Mouse (Mus musculus) liver, embryonic 14.5 days (tissue): Measurements from ENCODE around the gene Fxr2. TPM values are rescaled to one million over a fixed set of nuclear protein-coding genes. Genes with fewer than 3 reads are reported as not detected.

ENCODE experiments used
- ATAC-seq: fragments of 200-750 bp; cut with Nextera tagmentation; 2 replicates; pipeline ENCODE4 v1.8.0; 2017; ENCODE audit warnings: moderate number of reproducible peaks, mild to moderate bottlenecking, moderate library complexity; ENCODE audit not compliant: insufficient read depth
- DNase-seq, 3 experiments: peaks; one replicate each; pipeline ENCODE4 v3.0.0-alpha.2; 2012 to 2013; ENCODE audit warnings: low read depth in 3 of 3, low spot score in 3 of 3
- H3K27ac ChIP-seq: fragments of 300-500 bp; sonication (generic); 2 replicates; pipeline ENCODE4 v1.5.1; 2014; ENCODE audit warnings: moderate library complexity, mild to moderate bottlenecking, control low read depth, inconsistent platforms
- H3K27me3 ChIP-seq: fragments of 300-500 bp; sonication (generic); 2 replicates; pipeline ENCODE4 v1.6.1; 2014; ENCODE audit warnings: mild to moderate bottlenecking, low read length, moderate library complexity; ENCODE audit not compliant: control insufficient read depth, insufficient read depth
- H3K36me3 ChIP-seq: fragments of 300-500 bp; sonication (generic); replicated peaks from 2 replicates; pipeline ENCODE4 v1.6.1; 2014; ENCODE audit warnings: low read depth; ENCODE audit not compliant: control insufficient read depth, insufficient read depth
- H3K4me1 ChIP-seq, 2 experiments: fragments of 200-500 bp in 1 of 2; fragments of 300-500 bp in 1 of 2; sonication (generic) in 1 of 2; replicated peaks; 2 replicates each; pipeline ENCODE4 v1.6.1; 2012 to 2014; ENCODE audit warnings: antibody characterized with exemption in 1 of 2, inconsistent platforms in 1 of 2, low read length in 1 of 2; ENCODE audit not compliant: control insufficient read depth in 2 of 2, insufficient read depth in 2 of 2
- H3K4me2 ChIP-seq: fragments of 300-500 bp; sonication (generic); 2 replicates; pipeline ENCODE4 v1.6.1; 2014; ENCODE audit warnings: low read depth, mild to moderate bottlenecking, control low read depth, moderate library complexity
- H3K4me3 ChIP-seq, 2 experiments: fragments of 200-500 bp in 1 of 2; fragments of 300-500 bp in 1 of 2; sonication (generic) in 1 of 2; 2 replicates each; pipeline ENCODE4 v1.5.1; 2012 to 2014; ENCODE audit warnings: low read depth in 2 of 2, low read length in 2 of 2, mild to moderate bottlenecking in 2 of 2, control low read depth in 1 of 2, inconsistent platforms in 1 of 2, moderate library complexity in 1 of 2; ENCODE audit not compliant: insufficient read depth in 1 of 2
- H3K9ac ChIP-seq: fragments of 300-500 bp; sonication (generic); replicated peaks from 2 replicates; pipeline ENCODE4 v1.6.1; 2014; ENCODE audit warnings: mild to moderate bottlenecking, control low read depth, moderate library complexity
- H3K9me3 ChIP-seq: fragments of 300-500 bp; sonication (generic); 2 replicates; pipeline ENCODE4 v1.6.1; 2016; ENCODE audit warnings: low read length, mixed read lengths; ENCODE audit not compliant: control insufficient read depth
- CTCF ChIP-seq: IDR thresholded peaks from 2 replicates; pipeline ENCODE4 v1.5.1; 2016; ENCODE audit warnings: antibody characterized with exemption, low read depth, control low read depth
- EP300 ChIP-seq: IDR thresholded peaks from 2 replicates; pipeline ENCODE4 v1.6.1; 2016; ENCODE audit warnings: antibody characterized with exemption, low read depth
- WGBS: fragments of 180-500 bp; shearing (Covaris S2); extraction: QIAGEN DNeasy Blood & Tissue Kit; methylation state at CpG from one replicate; pipeline ENCODE4 v1.1.7; 2014; ENCODE audit not compliant: insufficient replicate concordance; 5-methylcytosine and 5-hydroxymethylcytosine counted together
- polyA plus RNA-seq, 2 experiments: library from polyadenylated mRNA; depleted of rRNA in 1 of 2; stranded (reverse) in 1 of 2; unstranded in 1 of 2; fragments of >200 nt; fragmentation: Nextera tagmentation in 1 of 2; extraction: Ambion mirVana in 1 of 2; gene quantifications; 2 replicates each; pipeline versions ENCODE4 v1.2.1 to v1.2.3; 2012 to 2014

Gene Fxr2
- polyA plus RNA-seq, 2 experiments = 5.4 to 21.7 TPM

DNA sequence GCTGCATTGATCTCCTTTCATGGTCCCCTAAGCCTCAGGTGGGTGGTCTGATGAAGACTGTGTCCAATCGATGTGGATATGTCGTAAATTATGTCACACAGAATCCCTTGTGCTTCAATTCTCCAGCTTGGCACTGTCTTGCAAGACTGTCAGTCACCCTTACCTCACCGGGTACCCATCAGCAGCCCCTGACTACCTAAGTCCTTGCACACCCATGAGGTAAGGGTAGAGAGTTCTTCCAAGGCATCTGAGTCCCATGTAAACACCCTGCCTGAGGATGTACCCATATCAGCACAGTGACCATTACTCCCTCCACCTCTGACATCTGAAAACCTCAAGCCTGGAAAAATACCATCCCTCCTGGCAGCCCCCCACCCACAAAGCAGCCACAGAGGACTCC lies 28.4 kb upstream of the Fxr2 start:
- Histone ChIP-seq H3K27me3 (no peaks in the 10 kb centered on the region), H3K36me3 (peaks cover 9% of the 10 kb centered on the region), H3K9me3 (no peaks in the 10 kb centered on the region), H3K4me2 (peak overlapping the region; percentile 98), H3K4me1 (peaks cover 53 to 75% of the 10 kb centered on the region in 2 experiments), H3K4me3 (peak overlapping the region; percentile 69 to 71), H3K9ac (peak overlapping the region; percentile 86), H3K27ac (peak overlapping the region; percentile 83)
- no peak for ATAC-seq
- no peak for DNase-seq
- no peak for TF ChIP-seq CTCF
- TF ChIP-seq EP300 = no peak
- 51% methylated on average over 3 of the region's 3 CpGs for WGBS

DNA sequence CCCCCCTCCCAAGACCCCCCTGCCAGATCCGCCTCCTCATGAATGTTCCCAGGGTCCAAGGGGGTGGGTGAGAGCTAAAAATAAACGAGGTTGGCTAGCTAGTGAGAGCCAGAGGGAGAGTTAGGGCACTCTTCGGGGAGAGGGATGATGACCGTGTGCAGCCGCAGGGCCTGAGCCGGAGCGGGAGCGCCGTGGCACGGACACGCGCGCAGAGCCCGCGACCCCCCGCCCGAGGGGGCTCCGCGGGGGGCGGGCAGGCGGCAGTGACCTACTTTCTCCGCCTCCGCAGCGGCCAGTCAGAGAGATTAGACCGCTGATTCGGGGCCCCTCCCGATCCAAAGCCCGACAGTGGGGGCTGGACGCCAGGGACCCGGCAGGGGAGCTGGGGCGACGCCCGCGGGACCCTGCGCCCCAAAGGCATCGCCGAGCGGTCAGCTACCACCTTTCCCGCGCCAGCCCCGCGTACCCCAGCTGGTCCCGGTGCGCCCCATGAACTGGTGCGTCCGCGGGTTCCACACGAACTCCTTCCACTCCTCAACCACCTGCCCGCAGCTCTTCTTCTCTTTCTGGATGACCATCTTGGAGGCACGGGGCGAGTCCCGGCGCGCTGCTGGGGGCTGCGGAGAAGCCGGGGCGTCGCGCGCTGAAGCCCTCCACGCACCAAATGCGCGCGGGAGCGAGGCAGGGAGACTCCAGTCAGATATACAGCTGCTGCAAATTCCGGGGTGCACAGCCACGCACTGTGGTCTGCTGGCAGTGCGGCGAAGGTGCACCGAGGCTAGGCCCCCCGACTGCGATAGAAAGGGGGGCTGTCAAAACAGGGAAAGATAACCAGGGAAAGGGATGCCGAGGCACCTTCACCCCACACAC lies 27.8 kb upstream of the Fxr2 start:
- H3K36me3 ChIP-seq = peaks cover 9% of the 10 kb centered on the region
- peak overlapping the region; percentile 86 for H3K9ac ChIP-seq
- no peak for TF ChIP-seq EP300
- TF ChIP-seq CTCF = no peak
- H3K27me3 ChIP-seq = no peaks in the 10 kb centered on the region
- ATAC-seq (peak; percentile 21), DNase-seq (no peak)
- peak overlapping the region; percentile 69 to 71 for H3K4me3 ChIP-seq
- H3K4me1 ChIP-seq = peaks cover 53 to 71% of the 10 kb centered on the region in 2 experiments
- WGBS = under 1% methylated on average over 68 of the region's 73 CpGs
- peak overlapping the region; percentile 98 for H3K4me2 ChIP-seq
- no peaks in the 10 kb centered on the region for H3K9me3 ChIP-seq
- H3K27ac ChIP-seq = peak overlapping the region; percentile 83

DNA sequence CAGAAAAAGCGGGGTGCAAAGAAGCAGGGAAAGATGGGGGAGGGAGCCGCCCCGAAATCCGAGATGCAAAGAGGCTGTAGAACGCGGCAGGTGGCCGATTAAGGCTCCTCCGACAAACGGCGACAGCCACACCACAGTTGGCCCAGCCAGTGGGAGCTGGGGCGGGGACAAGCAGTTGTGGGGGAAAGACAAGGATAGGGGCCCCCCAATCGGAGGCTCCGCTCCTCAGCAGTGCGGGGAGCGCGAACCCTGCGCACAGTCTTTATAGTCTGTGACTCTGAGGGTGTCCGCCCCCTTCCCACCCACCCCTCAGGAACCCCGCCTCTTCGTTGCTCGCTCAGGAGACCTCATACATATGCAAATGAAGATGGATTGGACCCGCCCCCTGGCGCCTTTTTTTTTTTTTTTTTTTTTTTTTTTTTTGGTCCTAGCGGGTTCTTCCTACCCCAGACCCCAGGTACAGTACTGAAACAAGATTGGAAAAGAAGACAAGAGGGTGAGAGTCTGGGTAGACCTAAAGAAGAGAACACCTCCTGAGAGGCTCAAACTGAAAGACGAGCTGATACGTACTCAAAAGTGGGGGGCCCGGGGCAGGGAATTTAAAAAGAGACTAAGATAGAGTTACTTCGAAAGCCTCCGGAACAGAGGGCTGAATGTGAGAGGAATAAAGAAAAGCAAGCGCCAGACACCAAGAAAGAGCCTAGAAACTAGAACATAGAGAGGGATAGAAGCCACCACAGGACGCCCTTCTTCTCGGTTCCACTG lies 26.9 kb upstream of the Fxr2 start, which contains the start of gene Atp1b2:
TSS of gene Atp1b2 (minus strand) at position 217 of the 765 bp plus-strand sequence.
- DNase-seq = peak; percentile 88 to 91 (median 90)
- ATAC-seq = peak; percentile 90
- Histone ChIP-seq H3K4me1 (peaks cover 47 to 68% of the 10 kb centered on the region in 2 experiments), H3K27ac (peak within 1 kb of the TSS; percentile 83), H3K9ac (peak within 1 kb of the TSS; percentile 86), H3K27me3 (no peaks in the 10 kb centered on the region), H3K4me2 (peak within 1 kb of the TSS; percentile 98), H3K9me3 (no peaks in the 10 kb centered on the region), H3K36me3 (peaks cover 2% of the 10 kb centered on the region), H3K4me3 (peak within 1 kb of the TSS; percentile 69 to 71)
- TF ChIP-seq EP300 = peak; percentile 58
- no peak for TF ChIP-seq CTCF
- WGBS = 4% methylated on average over 32 of the region's 32 CpGs

DNA sequence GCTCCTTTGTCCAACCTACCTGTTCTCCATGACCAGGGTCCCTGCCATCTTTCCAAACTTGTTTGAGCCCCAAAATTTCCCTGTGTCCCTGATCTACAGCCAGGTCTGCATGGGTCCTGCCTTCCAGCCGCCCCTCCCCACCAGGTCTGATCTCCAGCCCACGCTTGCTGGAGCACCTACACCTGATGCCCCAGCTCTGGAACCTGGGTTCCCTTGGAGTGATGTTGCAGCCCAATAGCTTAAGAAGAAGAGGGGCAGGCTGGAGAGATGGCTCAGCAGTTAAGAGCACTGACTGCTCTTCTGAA lies 26.3 kb upstream of the Fxr2 start:
- no peaks in the 10 kb centered on the region for H3K27me3 ChIP-seq
- H3K36me3 ChIP-seq = no peaks in the 10 kb centered on the region
- peaks cover 42 to 62% of the 10 kb centered on the region in 2 experiments for H3K4me1 ChIP-seq
- H3K27ac ChIP-seq = peak overlapping the region; percentile 83
- no peak for ATAC-seq
- H3K9ac ChIP-seq = peak overlapping the region; percentile 77
- no peak for DNase-seq
- WGBS = 62% methylated on average over 2 of the region's 2 CpGs
- H3K4me2 ChIP-seq = peak overlapping the region; percentile 98
- TF ChIP-seq EP300 (no peak), CTCF (no peak)
- H3K4me3 ChIP-seq = peak overlapping the region; percentile 52 to 69
- H3K9me3 ChIP-seq = no peaks in the 10 kb centered on the region

DNA sequence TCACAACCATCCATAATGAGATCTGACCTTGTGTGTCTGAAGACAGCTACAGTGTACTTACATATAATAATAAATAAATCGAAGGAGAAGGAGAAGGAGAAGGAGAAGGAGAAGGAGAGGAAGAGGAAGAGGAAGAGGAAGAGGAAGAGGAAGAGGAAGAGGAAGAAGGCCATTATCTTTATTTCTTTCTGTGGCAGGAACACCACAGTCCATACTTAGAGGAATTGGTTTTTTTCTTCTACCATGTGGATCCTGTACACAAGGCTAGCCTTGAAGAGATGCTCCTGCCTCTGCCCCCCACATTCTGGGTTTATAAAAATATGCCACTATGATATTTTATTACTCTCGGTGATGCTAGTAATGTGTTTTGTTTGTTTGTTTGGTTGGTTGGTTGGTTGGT lies 26.0 kb upstream of the Fxr2 start:
- DNase-seq (no peak), ATAC-seq (no peak)
- H3K36me3 ChIP-seq = no peaks in the 10 kb centered on the region
- H3K4me2 ChIP-seq = no peak overlapping the region; the same call in 1 of the 2 replicates
- H3K9ac ChIP-seq = no peak overlapping the region
- WGBS = 62% methylated on average over 2 of the region's 2 CpGs
- no peak overlapping the region for H3K4me3 ChIP-seq
- no peak for TF ChIP-seq CTCF
- TF ChIP-seq EP300 = no peak
- H3K9me3 ChIP-seq = no peaks in the 10 kb centered on the region
- peaks cover 39 to 58% of the 10 kb centered on the region in 2 experiments for H3K4me1 ChIP-seq
- no peak overlapping the region for H3K27ac ChIP-seq
- H3K27me3 ChIP-seq = no peaks in the 10 kb centered on the region
